Mouse (Mus musculus) ES-CJ7 (cell line): ENCODE data around the gene Ankdd1b.

ENCODE experiments used
- DNase-seq: peaks from one replicate; pipeline ENCODE4 v3.0.0; 2011; ENCODE audit warnings: low read depth, low spot score

Ankdd1b gene

GRCm38 (mm10) chr13:96470957-96471356 is at the start of gene Ankdd1b:
TSS of gene Ankdd1b (minus strand) at chr13:96471198.
- DNase-seq, result no peak

DNA sequence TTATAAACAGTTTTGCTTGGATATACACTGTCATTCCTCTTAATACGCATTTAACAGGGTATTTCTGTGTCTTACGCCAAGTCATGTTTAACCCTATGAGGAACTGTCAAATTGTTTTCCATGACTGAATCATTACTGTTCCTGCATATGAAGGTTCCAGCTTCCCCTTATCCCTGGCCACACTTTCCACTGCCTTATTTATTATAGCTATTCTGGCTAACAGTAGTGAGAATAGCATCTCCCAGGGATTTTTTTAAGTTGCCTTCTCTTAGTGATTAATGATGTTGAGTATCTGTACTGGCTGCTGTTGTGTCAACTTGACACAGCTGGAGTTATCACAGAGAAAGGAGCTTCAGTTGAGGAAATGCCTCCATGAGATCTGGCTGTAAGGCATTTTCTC is 46.3 kb upstream of the Ankdd1b start:
- no peak for DNase-seq

DNA sequence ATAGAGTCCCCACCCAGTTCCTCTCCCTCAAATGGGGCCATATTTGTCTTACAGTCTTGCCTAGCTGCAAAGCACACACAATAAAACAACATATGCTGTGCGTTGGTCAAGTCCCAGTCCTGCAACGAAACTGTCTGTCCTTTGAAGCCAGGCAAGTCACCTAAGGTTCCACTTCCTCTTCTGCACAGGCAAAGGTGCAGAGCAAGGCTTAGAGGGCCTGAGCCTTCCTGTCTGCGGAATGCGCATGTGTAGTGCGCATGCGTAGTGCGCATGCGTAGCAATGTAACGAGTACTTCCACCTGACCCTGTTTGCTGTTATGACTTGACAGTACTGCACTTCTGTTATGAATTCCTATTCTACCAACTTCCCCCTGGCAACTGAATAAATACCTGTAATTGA is 45.3 kb upstream of the Ankdd1b start:
- DNase-seq, result no peak

DNA sequence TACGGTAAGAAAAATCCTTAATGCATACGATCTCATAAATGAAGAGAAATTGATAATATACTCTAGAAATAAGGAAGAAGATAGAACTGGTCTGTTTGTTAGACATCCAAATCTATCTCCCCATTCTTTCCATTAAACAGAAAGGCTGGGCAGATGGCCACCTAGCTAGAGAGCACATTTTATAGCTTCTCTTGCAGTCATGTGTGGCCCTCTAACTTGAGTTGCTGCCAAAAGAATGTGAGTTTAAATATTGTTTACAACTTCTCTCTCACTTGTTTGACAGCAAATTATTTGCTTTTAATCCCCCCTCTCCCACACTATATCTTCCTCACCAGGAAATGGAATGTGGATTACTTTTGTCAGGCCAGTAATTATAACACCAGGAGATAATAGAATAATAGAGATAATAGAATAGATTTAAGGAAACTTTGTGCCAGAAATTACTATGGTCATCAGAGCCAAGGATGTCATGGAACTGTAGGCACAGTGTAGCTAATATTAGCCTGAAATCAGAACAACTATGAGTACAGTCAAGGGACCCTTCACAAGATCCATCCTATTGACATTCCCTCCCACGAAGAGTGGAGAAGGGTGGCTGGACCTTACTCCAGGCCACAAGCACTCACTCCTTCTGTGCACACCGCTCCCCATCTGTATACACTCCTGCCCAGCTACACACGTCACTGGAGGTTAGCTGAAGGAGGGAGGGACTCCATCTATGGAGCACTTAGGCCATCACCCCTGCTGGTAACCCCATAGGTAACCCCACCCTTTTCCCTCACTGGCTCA is 43.4 kb upstream of the Ankdd1b start:
- no peak for DNase-seq

DNA sequence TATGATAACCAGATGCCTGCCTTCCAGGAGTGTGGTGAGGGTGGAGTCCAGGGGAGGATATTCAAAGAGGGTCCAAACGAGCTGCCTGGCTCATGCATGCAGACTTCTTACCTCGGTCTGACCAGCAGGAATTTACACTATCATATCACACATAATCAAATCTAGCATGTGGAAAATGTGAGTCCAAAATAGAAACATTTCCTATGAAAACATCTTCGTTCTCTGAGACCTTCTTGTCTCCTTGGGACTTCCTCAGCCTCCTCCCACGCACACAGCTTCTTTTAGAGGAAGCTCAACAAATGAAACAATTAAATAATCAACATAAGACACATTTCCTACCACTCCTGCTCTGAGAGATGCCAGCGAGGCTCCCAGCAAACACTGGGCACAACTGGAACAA is 40.9 kb upstream of the Ankdd1b start:
- DNase-seq, result no peak

GRCm38 (mm10) chr13:96511262-96511661 is 40.3 kb upstream of the Ankdd1b start:
- no peak for DNase-seq

DNA sequence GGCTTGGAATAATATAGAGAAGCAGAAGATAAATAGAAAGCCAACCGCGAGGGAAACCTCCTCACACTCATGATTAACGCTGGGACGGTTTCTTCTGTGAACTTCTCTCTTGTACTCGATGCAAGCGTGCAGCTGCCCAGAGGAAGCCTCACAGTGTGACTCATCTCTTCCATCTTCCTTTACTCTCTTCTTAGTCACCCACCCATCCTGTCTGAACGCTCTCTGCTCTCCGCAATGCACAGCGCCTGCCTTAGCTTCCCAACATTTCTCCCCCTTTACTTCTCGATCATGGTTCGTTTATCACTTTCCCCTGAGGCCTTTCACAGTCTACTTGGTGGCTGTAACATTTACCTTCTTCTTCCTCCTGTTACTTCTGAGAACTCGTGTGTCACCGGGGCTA is 39.6 kb upstream of the Ankdd1b start:
- no peak for DNase-seq

DNA sequence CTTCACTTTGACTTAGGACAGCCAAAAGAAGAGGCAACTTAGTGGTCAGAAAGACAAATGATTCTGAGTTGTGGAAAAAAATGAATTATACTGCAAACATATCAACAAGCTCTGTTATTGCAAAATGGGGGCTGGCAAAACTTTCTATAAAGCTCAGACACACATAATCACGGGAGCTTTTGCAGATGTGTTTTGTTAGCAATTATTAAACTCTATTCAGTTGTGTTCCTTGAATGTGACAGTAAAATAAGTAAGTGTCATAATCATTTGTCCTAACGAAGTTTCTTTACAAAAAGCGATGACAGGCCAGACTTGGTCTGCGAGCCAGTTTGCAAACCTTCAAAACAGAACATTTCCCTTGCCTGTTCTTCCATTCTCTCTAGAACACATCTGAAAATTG is 36.5 kb upstream of the Ankdd1b start:
- DNase-seq, result no peak

DNA sequence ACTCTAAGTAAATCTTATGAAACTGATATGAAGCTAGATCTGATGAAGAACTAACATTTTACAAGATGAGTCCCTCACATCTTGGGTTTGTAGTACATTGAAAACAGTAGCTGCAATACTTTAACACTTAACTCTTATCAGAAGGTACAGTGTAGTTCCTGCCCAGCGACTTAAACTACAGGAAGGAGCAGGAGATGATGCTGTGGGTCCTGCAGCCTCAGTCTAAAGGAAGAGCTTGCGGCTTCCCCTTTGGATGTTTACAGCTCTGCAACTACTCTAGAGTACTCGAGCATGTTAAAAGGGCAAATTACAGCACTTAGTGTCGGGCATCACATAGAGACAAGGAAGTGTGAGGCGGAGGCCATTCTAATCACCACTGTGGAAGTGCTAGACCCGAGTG is 35.3 kb upstream of the Ankdd1b start:
- DNase-seq, result no peak

DNA sequence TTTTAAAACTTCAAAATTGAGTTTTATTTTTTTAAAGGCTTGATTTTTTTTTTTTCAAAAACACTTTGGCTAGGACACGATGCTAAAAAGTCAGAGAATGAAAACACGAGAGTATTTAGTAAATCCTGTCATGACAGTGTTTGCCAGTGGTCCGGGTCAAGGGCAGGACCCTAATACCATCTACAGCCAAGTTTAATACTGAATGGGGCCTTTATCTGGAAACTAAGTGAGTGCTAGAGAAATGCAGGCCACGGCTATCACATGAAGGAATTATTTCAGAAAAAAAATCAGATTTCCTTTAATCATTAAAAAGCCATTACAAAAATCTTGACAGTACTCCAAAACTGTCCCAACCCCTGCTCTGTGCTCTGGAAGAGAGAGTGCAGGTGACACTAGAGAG is 34.7 kb upstream of the Ankdd1b start:
- DNase-seq, result no peak

DNA sequence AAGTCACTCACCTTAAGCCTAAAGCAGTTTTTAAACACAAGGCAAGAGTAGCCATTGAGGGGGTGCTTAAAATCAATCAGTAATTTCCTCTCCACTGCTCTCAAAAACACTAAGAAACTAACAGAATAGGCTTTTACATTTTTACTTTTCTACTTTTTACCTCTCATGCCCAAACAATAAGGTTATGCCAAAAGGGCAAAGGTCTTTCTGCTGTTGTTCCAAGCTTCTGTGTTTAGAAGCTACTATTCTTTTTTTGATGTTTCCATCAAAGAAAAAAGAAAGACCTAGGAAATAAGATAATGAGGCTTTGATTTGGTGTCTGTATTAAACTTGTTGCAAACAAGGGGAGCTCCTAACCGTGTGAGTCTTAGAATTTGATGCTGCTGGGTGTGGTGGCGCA is 28.9 kb upstream of the Ankdd1b start:
- no peak for DNase-seq

DNA sequence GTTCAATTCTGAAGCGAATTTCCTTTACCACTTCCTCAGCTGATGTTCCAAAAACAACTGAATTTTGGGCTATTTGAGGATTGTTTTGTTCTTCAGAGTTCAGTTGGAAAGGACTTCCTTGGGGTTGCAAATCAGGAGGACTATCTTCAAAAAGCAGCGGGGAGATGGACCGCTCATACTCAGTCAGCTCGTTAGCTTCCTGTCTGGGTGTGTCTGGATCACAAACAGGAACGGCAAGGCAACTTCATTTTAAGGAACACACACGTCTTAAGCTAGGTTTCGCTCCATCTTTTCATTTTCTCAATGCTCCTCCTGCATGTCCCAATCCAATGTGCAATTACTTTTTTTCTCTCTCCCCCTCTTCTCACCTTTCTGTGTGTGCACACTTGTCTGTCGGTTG is 25.6 kb upstream of the Ankdd1b start:
- no peak for DNase-seq

GRCm38 (mm10) chr13:96490433-96490832 is 19.4 kb upstream of the Ankdd1b start, which contains the start of gene Gm17622:
TSS of gene Gm17622 (plus strand) at chr13:96490733.
- DNase-seq, result no peak

DNA sequence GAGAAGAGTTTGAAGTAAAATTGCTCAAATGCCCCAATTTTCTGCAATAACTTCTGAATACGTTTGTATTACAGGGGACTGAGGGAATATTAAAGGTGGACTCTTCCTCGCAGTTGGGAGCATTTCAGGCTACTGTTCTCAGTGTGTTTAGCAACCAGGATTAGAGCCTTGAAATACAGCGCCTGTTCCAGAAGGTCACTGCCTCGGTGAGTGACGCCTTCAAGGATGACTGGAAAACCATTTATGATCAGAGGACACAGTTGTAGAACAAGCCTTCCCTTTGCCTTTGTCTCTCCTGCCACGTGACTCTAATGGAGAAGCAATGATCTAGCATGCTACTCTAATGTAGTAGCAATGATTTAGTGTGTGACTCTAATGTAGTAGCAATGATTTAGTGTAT is 17.0 kb upstream of the Ankdd1b start:
- DNase-seq, result no peak

DNA sequence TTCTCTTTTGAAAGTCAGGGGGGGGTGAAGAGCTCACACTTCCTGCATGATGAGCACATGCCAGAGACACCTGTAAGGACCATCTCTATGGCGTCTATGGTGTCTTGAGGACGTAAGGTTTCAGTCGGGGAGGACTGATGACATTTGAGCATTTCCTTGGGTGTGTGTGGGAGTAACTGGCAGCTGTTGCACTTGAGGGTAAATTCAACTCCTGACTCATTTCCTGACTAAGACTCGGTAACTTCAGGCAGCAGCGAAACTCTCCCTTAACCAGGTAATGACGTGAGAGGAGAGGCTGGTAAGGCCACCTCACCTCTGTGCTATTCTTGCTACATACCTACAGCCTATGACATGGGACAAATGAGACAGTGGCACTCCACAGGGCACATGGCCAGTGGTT is 16.2 kb upstream of the Ankdd1b start:
- no peak for DNase-seq

GRCm38 (mm10) chr13:96478991-96479390 is 8.0 kb upstream of the Ankdd1b start:
- no peak for DNase-seq

- no peak for DNase-seq
Observed at GRCm38 (mm10) chr13:96477226-96477625, 6.2 kb upstream of the Ankdd1b start.

DNA sequence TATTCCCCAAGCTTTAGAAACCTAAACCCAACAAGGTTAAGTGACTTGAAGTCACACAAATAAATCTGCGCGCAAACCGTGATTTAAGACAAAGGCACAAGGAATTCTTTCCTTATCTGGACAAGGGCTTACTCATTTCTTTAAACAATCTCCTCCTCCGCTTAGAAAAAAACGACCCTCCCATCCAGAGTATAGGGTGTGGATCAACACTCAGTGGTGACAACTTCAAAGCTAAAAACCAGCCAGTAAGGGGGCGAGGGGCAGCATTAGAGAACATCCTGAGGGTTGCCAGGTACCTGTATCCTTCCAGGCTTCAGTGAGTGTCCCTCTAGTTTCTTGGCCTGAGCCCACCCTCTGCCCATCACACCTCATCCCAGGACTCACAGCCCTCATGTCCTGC is 442 bp downstream of the Ankdd1b start:
- no peak for DNase-seq

DNA sequence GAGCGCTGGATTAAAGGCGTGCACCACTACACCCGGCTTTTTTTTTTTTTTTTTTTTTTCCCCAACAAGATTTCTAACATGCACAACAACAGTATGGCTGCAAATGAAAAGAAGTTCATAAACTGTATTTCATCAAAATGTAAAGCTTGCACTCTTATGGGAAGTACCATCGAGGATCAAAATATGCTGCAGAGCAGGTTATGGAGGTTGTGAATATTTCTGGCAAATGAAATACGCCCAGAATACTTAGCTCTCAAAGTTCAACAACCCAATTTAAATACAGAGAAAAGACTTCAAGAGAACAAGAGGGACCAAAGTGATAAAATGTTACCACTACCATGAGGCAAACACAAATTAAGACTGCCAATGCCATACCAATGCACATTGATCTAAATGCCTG is 2.3 kb downstream of the Ankdd1b start:
- no peak for DNase-seq

- peak; percentile 57 for DNase-seq
Observed at GRCm38 (mm10) chr13:96465315-96465714, 5.7 kb downstream of the Ankdd1b start.

GRCm38 (mm10) chr13:96462644-96463043 is 8.4 kb downstream of the Ankdd1b start:
- DNase-seq, result no peak

DNA sequence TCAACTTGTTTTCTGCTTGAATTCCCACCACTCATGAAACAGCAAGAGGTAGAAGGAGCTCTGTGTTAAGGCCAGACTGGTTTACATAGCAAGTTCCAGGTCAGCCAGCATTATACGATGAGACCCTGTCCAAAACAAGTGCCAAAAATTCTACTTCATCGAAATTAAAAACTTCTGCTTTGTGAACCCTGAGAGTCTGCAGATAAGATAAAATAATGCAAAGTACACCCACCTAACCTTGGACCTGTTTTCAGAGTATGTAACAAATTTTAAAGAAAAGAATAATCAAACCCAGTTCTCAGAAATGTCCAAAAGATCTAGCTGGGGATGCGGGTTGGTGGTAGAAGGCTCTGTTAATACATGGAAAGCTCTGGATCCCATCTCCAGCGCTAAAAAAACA is 12.4 kb downstream of the Ankdd1b start:
- no peak for DNase-seq

GRCm38 (mm10) chr13:96458018-96458417 is 13.0 kb downstream of the Ankdd1b start:
- no peak for DNase-seq

GRCm38 (mm10) chr13:96457566-96457965 is 13.4 kb downstream of the Ankdd1b start:
- DNase-seq, result no peak
